Mouse (Mus musculus) thymus, postnatal 0 days (tissue): ENCODE measurements around the gene Pcdh9. TPM values are rescaled to one million over a fixed set of nuclear protein-coding genes. Genes with fewer than 3 reads are reported as not detected.

Experiments used
- DNase-seq: peaks from one replicate; pipeline ENCODE4 v3.0.0-alpha.2; 2015; ENCODE audit warnings: low spot score
- polyA plus RNA-seq: library from polyadenylated mRNA; unstranded; fragments of >200 nt; fragmentation: Nextera tagmentation; extraction: Ambion mirVana; gene quantifications from 2 replicates; pipeline ENCODE4 v1.2.1, GENCODE M21; 2015

The Pcdh9 gene
- polyA plus RNA-seq, 1 experiment from 2014 or later: 0.79 TPM

- DNase-seq: no peak
Observed at GRCm38 (mm10) chr14:93182606-93183491, 707.6 kb downstream of the Pcdh9 start.

DNA sequence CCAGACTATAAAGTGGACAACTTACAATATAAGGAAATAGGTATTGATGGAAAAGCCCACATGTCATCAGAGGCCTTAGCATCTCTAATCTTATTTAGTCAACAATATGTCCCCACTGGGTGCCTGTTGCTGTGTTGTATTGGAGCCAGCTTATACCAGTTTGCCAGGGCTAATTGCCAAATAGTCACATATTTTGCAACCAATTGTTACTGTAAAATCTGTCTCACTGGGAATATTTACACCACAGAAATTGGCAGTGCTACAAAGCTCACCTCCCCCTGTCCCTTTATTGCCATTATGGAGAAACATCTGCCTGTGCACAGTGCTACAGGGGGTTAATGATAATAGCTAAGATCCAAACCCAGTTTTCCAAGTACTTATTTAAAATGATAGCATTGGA is 721.3 kb downstream of the Pcdh9 start:
- no peak for DNase-seq

DNA sequence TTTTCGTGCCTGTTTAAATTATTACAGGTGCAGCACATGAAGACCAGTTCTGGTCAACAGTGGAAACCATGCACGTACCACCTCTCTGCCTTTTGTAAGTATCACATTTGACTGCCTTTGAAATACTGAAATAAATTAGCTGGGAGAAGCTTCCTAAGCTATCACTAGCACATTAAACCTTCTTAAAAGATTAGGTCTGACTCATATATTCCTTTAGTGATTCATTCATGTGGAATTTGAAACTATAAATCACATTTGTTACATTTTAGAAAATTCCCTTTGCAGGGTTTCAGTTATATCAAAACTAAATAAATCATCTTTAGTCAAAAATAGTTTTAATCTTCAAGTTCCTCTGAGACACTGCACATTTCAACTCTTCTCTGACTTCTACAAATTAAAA is 722.1 kb downstream of the Pcdh9 start:
- no peak for DNase-seq

GRCm38 (mm10) chr14:93143414-93143813 is 747.1 kb downstream of the Pcdh9 start:
- DNase-seq: no peak

DNA sequence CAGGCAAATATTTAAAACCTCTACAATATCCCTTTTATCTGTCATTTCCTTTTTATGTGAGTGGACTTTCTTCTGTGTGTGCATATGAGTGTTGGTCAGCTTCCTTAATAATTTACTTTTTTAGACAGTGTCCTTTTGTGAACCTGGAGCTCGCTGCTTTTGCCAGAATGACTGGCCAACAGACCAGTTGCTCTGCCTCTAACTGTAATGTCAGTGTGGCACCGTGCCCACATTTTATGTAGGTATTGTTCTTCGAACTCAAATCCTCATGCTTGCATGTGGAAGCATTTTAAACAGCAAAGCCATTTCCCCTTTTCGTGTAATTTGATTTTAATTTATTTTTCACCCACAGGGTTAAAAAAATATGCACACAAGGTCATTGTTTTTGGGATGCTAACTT is 748.4 kb downstream of the Pcdh9 start:
- DNase-seq: no peak

GRCm38 (mm10) chr14:93126993-93127392 is 763.5 kb downstream of the Pcdh9 start:
- DNase-seq: no peak

DNA sequence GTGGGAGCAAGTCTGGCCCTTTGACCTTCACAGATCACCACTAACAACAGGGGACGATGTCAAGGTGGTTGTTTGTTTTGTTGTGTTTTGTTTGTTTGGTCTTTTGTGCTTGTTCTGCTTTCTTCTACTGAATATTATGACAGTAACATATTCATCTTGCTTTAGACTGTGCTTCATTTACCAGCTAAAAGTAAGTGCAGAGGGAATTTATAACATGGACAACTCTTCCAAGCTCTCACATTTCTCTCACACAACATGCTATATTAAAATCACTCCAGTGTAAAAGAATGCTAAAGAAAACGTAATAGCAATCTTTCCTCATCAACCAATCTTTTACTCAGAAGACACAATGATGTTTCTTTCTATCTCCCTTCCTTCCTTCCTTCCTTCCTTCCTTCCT is 787.7 kb downstream of the Pcdh9 start:
- DNase-seq: no peak

DNA sequence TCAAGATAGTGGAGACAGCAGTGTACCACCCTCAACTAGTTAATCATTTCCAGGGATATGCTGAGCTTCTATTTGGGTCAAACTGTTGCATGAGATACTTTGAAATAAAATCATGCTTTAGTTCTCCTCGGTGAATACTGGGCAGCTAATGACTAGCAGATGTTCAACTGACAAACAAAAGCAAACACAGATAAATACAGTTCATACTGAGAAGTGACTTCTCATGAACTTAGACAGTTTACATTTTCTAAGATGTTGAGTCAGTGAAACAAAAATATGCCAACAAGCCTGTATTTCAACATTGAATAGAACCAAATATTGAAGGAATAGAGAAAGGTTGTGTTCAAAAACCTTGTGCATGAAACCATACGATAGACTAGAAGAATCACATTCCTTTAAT is 795.4 kb downstream of the Pcdh9 start:
- no peak for DNase-seq

- DNase-seq: no peak
Observed at GRCm38 (mm10) chr14:93092806-93093205, 797.7 kb downstream of the Pcdh9 start.

DNA sequence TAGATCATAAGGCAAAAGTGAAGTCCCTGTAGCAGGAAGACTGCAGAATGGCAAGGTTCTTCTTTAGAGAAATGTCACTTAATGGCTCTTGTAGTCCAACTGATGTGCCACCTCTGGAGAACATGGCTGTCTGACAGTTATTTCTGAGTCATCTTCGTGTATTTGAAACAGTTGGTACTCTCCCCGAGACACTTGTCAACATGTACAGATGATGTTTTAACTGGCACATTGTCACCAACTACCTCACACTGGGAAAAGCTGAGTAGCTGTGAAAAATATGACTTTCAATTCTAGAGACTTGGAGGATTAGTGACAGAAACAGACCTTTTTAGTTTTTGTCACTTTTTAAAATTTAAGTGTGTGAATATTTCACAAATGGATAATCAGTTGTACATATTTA is 804.8 kb downstream of the Pcdh9 start:
- no peak for DNase-seq

DNA sequence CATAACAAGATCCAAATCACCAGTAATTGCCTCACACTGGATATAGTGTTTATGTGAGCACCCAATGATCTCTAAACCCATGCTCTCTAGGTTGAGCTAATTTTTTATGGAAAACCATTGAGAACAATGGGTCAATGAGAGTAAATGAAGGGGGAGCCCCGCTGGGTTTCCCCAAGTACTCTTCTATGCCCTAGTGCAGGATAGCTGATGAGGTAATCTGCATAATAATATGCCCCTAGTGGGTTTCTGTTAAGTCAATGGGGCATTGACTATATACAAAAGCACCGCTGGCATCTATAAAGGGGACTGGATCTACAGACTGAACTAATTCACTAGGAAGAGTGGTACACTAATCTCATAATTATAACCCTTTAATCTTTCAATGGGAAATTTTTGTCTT is 807.3 kb downstream of the Pcdh9 start:
- DNase-seq: no peak

DNA sequence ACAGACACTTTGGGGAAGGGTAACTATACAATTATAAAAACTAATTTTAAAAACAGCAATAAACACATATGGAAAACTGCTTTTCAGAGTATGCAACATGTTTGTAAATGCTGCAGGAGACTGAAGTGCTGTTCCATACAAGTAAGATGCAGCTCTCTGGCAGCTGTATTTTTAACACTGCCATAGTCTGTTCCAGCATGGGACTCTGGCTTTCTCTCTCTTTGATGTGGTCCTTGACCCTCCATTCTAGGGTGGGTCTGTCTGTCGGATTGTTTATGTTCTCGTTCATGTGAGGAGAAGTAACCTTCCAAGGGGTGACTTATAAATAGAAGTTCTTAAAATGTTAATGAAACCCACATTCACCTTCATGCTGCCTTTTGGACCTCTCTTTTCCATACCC is 809.6 kb downstream of the Pcdh9 start:
- no peak for DNase-seq

DNA sequence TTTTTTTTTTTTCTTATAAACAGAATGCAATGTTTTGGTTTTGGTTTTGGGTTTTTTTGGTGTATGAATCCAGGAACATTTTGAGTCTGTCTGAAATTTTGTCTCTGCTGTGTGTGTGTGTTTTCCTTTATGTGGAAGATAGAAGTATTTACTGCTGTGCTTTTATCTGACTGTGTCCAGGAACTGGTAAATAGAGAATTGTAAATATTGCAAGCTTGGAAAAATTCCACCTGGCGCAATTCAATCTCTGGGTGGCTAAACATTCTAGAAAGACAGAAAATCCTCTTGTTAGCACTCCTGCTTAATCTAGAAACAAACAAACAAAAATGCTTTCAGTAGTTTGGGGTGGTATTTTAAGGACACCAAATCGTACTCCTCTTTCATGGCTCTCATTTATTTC is 814.7 kb downstream of the Pcdh9 start:
- DNase-seq: no peak

DNA sequence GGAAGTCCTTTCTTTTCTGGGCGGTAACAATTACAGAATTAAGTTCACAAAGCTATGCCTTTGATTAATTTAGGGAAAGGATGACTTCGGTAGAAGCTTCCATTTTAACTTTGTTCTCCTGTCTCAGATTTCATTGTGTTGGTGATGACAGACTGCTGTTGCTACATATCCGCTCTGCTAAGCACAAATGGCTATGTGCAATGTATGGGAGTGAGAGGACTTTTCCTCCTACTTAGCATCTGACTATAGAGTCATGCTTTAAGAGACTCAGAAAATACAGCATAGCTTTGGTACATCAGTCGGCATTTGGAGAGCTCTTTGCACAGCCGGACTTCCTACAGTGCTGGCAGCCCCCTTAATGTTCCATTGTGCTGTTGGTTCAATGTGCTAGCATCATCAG is 818.1 kb downstream of the Pcdh9 start:
- no peak for DNase-seq

GRCm38 (mm10) chr14:93070140-93070539 is 820.3 kb downstream of the Pcdh9 start:
- no peak for DNase-seq

GRCm38 (mm10) chr14:93067411-93068336 is 822.8 kb downstream of the Pcdh9 start:
- no peak for DNase-seq

DNA sequence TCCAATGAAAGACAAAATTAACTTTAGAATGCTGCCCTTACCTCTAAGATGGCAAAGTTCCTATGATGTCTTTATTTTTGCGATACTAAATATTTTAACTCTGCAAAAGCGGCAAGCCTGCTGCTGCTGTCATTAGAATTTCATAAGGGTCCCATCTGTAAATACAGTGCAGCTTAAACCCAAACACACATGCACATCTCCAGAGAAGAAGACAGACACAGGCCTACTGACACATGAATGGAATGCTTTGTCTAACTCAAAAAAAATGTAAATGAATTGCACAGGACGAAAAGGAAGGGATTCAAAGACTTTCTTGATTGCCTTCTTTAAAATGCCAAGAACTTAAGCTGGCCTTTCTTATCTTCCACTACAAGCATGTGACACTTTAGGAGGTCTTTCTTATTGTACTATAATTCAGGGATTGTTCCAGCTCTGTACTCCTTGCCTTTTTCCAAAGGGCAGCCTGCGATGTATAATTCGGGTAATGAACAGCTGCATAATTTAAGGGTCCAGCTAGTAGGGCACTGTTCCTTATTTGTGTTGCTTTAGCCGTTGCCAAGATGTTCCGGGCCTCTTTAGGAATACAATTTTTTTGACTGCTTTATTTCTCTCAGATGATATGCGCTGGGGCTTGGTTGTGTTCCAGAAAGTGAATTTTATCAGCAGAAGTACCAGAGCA is 823.6 kb downstream of the Pcdh9 start:
- no peak for DNase-seq

GRCm38 (mm10) chr14:93061824-93062620 is 828.5 kb downstream of the Pcdh9 start:
- DNase-seq: no peak

DNA sequence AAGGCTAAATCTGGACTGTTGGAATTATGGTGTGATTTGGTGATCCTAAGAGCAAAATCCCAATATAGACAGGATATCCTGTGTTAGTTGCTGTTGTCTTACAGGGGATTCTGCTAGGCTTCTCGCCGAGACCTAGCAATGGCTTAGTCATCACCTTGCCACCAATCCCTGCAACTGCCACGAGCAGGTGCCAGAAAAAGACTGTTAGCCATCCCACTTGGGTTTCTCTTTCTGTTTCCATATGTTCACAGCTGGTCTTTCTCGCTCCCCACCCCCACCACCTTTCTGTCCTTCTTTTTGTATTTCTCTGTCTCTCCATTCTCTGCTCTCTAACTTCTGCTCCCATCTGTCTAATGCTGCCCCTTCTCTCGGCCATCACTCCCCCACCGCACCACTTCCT is 831.7 kb downstream of the Pcdh9 start:
- no peak for DNase-seq

- no peak for DNase-seq
Observed at GRCm38 (mm10) chr14:93055997-93056396, 834.5 kb downstream of the Pcdh9 start.

DNA sequence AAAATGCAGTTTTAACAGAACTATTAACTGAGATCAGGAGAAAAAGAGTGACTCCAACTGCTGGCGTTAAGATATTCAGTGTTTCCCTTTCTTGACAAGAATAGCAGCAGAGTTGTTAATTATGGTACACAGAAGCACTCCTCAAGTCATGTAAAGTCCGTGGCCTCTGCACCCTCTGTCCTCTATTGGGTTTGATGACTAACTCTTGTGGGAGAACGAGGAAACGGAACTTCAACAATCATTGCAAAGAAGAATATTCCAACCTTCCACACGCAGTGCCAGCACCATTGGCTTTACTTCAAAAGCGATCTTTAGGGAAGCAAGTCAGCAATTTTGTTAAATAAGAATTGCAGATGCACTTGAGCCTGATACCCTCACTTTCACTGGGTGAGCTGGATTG is 849.9 kb downstream of the Pcdh9 start:
- DNase-seq: no peak
